Mouse (Mus musculus): ENCODE results near the gene Peli2. TPM values are rescaled to one million over a fixed set of nuclear protein-coding genes. Genes with fewer than 3 reads are reported as not detected.

Peli2 gene
- polyA plus RNA-seq, 1 experiment from 2014 or later, result 15.3 TPM

DNA sequence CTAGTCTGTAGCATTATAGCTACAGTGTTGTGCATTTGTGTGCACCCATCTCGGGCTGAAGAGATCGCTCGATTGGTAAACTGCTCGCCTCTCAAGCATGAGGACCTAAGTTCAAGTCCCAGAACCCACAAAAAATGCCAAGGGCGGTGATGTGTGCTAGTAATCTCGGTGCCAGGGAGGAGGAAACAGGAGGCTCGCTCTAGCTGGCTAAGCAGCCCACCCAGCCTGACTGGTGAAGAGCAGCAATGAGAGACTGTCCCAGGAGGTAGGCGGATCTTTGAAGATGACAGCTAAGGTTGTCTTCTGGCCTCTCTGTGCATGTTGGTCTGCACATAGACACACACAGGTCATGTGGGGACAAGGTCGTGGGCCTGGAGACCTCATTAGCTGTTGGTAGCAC, 129.3 kb downstream of the Peli2 start:
- Histone ChIP-seq H3K27me3 (no peaks in the 10 kb centered on the region), H3K27ac (no peak overlapping the region), H3K4me1 (peaks cover 3% of the 10 kb centered on the region; the same call in 1 of the 2 replicates), H3K9ac (no peak overlapping the region), H3K36me3 (no peaks in the 10 kb centered on the region), H3K4me2 (replicated peaks) (no peak overlapping the region), H3K9me3 (replicated peaks) (no peaks in the 10 kb centered on the region), H3K4me3 (no peak overlapping the region)
- WGBS, result 88% methylated on average over 9 of the region's 9 CpGs
- ATAC-seq (ENCODE audit: low FRiP score), result no peak

DNA sequence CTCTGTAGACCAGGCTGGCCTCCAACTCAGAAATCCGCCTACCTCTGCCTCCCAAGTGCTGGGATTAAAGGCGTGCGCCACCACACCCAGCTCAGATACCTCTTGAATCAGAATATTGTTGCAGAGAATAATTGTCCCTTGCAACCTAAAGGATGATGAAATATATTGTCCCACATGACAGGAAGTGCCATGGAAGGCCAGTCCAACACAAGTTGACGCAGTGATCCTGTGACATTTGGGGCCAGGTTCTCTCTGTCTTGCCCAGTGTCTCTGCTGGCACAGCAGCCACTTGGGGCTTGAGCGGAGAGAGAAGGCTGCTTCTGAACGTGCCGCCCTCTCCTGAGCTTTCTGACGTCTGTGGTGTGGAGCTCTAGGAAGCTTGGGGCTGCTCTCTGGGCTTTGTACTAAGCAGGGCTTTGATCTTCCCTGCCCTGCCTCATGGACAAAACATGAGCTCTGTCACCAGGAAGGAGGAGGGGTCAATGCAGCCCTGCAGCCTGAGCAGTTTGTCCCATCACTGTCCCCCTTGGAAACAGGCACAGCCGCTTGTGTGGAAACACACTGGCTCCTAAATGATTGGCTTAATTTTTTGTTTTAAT, 130.9 kb downstream of the Peli2 start:
- 53% methylated on average over 9 of the region's 9 CpGs for WGBS
- H3K27ac ChIP-seq, result no peak overlapping the region
- no peak overlapping the region for H3K4me3 ChIP-seq
- no peaks in the 10 kb centered on the region for H3K27me3 ChIP-seq
- H3K9me3 ChIP-seq (replicated peaks), result no peaks in the 10 kb centered on the region
- no peak for ATAC-seq (ENCODE audit: low FRiP score)
- no peak overlapping the region for H3K4me2 ChIP-seq (replicated peaks)
- no peaks in the 10 kb centered on the region for H3K36me3 ChIP-seq
- peaks cover 18% of the 10 kb centered on the region for H3K4me1 ChIP-seq
- H3K9ac ChIP-seq, result no peak overlapping the region

DNA sequence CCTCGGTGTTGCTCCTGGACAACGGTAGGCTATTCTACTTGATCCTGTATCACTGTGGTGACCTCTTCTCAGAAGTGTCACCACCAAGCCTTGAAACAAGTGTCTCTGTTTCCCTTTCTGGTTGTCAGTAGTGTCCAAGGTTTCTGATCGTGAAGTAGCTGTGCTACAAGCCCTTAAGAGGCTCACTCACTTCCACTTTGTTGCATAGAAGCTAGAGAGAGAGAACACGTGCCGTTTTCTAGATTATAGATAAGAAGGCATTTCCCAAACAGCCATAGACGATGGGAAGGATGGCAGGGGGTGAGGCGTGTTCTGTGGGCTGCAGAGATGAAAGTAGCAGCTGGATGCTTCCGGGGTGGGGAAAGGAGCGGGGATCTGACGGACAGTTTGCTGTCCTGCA, 132.6 kb downstream of the Peli2 start:
- Histone ChIP-seq H3K4me2 (replicated peaks) (no peak overlapping the region), H3K9me3 (replicated peaks) (no peaks in the 10 kb centered on the region), H3K27me3 (no peaks in the 10 kb centered on the region), H3K27ac (no peak overlapping the region), H3K4me3 (no peak overlapping the region), H3K9ac (no peak overlapping the region), H3K4me1 (peaks cover 20% of the 10 kb centered on the region), H3K36me3 (no peaks in the 10 kb centered on the region)
- no peak for ATAC-seq (ENCODE audit: low FRiP score)
- 79% methylated on average over 10 of the region's 10 CpGs for WGBS

DNA sequence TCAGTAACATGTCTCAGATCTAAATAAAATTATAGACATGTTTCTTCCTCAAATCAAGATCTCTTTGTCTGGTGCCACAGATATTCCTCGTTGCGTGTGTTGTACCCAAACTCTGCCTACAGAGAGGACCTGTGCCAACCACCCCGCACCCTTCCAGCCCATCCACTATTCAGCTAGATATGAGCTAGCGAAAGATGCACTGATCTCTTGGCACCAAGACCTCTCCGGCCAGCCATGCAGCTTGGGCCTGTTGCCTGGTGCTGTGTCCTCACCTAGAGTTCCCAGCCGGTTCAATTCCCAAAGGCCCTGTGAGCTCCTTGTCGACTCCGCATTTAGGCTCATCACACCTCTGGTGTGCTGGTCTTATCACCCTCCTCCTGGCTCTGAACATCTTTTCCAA, 134.1 kb downstream of the Peli2 start:
- H3K9ac ChIP-seq, result no peak overlapping the region
- 95% methylated on average over 8 of the region's 8 CpGs for WGBS

DNA sequence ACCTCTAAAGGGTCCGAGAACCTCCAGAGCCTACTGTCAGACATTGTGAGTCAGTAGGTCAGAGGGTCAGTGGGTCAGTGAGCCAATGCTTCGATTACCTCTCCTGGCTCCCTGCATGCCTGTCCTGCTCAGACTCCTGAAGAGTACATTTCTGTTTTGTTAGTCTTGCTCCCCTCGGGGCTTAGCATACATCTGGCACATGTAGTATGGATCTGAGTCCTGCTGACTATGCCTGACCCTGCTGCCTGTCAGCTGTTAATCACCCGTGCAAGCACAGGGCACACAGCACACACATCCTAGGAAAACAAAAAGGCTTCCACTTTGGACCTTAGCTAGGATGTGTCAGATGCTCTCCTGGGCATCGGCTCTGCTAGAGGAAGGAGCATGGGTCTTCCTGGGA, 134.7 kb downstream of the Peli2 start:
- H3K36me3 ChIP-seq, result no peaks in the 10 kb centered on the region
- H3K27me3 ChIP-seq, result no peaks in the 10 kb centered on the region
- H3K27ac ChIP-seq, result no peak overlapping the region
- H3K4me2 ChIP-seq (replicated peaks), result no peak overlapping the region
- WGBS, result 43% methylated on average over 5 of the region's 5 CpGs
- H3K9ac ChIP-seq, result no peak overlapping the region
- H3K4me1 ChIP-seq, result peaks cover 20% of the 10 kb centered on the region
- no peaks in the 10 kb centered on the region for H3K9me3 ChIP-seq (replicated peaks)
- 0 out of 2 replicates have a peak, but pooled peaks have one; percentile 11 for ATAC-seq (ENCODE audit: low FRiP score)
- H3K4me3 ChIP-seq, result no peak overlapping the region

More for the DNA sequence above, 134.1 kb downstream of the Peli2 start:
- H3K27ac ChIP-seq, result no peak overlapping the region
- no peaks in the 10 kb centered on the region for H3K36me3 ChIP-seq
- H3K9me3 ChIP-seq (replicated peaks), result no peaks in the 10 kb centered on the region
- H3K4me2 ChIP-seq (replicated peaks), result no peak overlapping the region
- H3K4me3 ChIP-seq, result no peak overlapping the region
- H3K27me3 ChIP-seq, result no peaks in the 10 kb centered on the region
- peaks cover 20% of the 10 kb centered on the region for H3K4me1 ChIP-seq
- ATAC-seq (ENCODE audit: low FRiP score), result no peak

DNA sequence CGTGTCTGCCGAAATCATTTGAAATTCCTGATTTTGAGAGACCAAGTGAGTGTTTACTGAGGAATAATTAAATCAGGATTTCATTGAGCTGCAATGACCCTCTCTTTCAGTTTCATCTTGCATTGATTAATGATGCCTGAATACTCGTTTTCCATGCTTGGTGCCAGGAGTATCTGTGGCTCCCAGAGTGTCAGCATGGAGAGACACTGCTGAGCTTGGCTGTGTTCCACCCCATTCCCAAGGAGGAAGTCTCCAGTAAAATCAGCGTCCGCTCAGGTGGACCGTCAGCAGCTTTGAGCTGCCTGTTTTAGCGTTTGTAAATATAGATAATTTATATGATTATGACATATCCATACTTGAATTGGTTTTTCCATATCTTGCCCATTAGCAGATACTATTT, 137.1 kb downstream of the Peli2 start:
- H3K4me2 ChIP-seq (replicated peaks), result no peak overlapping the region
- no peak overlapping the region for H3K4me3 ChIP-seq
- 78% methylated on average over 7 of the region's 7 CpGs for WGBS
- no peaks in the 10 kb centered on the region for H3K9me3 ChIP-seq (replicated peaks)
- H3K36me3 ChIP-seq, result no peaks in the 10 kb centered on the region
- no peak overlapping the region for H3K9ac ChIP-seq
- no peak for ATAC-seq (ENCODE audit: low FRiP score)
- no peak overlapping the region for H3K27ac ChIP-seq
- no peaks in the 10 kb centered on the region for H3K27me3 ChIP-seq
- H3K4me1 ChIP-seq, result peaks cover 16% of the 10 kb centered on the region

DNA sequence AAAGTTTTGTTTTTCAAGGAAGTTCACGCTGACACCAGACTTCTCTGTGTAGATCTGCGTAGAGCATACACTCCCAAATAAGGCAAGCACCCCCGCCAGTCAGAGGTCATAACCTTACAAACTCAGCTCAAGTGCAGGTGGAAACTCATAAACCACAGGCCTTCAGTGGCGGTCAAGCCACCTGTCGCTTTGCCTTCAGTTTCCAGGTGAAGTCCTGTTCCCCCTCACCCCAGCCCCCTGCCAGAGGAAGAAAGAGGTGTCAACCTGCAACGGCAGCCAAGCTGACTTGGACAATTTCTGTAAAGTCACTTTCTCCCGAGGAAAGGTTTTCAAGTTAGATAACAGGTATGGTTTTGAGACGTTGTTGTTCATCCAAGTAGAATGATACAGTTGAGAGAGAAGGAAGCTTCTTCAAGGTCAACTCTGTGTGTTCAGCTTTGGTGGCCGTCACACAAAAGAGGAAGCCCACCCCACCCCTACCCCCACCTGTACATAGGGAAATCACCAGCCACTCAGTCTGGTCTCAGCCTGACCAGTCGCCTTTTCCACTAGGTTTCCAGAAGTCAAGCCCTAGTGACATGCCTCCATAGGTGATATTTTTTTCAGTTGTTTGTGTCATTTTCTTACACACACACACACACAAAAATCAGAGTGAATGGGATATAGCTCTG, 138.2 kb downstream of the Peli2 start:
- WGBS, result 75% methylated on average over 10 of the region's 10 CpGs
- Histone ChIP-seq H3K36me3 (no peaks in the 10 kb centered on the region), H3K27ac (no peak overlapping the region), H3K9ac (no peak overlapping the region), H3K4me2 (replicated peaks) (no peak overlapping the region), H3K9me3 (replicated peaks) (no peaks in the 10 kb centered on the region), H3K4me3 (no peak overlapping the region), H3K4me1 (peaks cover 16% of the 10 kb centered on the region), H3K27me3 (no peaks in the 10 kb centered on the region)
- ATAC-seq (ENCODE audit: low FRiP score), result no peak

DNA sequence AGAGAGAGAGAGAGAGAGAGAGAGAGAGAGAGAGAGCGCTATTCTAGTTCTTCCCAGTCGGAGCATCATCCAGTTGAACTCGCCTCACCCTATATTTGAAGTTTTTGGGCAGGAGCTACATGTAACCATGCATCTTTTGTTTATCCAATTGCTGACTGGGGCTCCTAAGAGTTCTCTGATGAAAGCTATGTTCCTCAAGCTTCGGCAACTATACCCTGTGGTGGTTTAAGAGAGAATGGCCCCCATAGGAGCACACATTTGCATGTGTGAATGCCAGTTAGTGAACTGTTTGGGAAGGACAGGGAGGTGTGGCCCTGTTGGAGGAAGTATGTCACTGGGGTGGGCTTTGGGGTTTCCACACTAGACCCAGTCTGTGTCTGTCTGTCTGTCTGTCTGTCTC, 142.5 kb downstream of the Peli2 start:
- Histone ChIP-seq H3K9me3 (replicated peaks) (no peaks in the 10 kb centered on the region), H3K9ac (no peak overlapping the region), H3K4me3 (no peak overlapping the region), H3K27me3 (no peaks in the 10 kb centered on the region), H3K4me2 (replicated peaks) (no peak overlapping the region), H3K27ac (no peak overlapping the region), H3K4me1 (no peaks in the 10 kb centered on the region), H3K36me3 (no peaks in the 10 kb centered on the region)
- WGBS, result 88% methylated on average over 4 of the region's 4 CpGs
- ATAC-seq (ENCODE audit: low FRiP score), result no peak

DNA sequence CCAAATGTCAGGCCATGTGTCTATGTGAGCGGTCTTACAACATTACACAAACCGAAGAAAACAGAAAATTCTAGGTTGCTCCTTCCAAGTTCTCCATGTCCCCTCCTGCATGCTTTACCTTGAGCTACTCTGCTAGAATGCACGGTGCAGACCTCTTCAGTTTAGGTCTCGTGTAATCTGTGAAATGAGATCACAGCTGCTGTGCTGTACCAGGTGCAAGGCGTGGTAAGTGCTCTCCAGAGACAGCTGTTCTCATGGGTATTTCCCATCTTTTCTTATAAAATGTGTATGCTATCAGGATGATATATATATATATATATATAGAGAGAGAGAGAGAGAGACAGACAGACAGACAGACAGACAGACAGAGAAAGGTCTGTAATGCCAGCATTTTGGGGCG, 146.1 kb downstream of the Peli2 start:
- 90% methylated on average over 6 of the region's 6 CpGs for WGBS
- ATAC-seq (ENCODE audit: low FRiP score), result no peak
- Histone ChIP-seq H3K4me3 (no peak overlapping the region), H3K27me3 (no peaks in the 10 kb centered on the region), H3K9ac (no peak overlapping the region), H3K27ac (no peak overlapping the region), H3K4me1 (no peaks in the 10 kb centered on the region), H3K36me3 (no peaks in the 10 kb centered on the region), H3K4me2 (replicated peaks) (no peak overlapping the region), H3K9me3 (replicated peaks) (no peaks in the 10 kb centered on the region)

DNA sequence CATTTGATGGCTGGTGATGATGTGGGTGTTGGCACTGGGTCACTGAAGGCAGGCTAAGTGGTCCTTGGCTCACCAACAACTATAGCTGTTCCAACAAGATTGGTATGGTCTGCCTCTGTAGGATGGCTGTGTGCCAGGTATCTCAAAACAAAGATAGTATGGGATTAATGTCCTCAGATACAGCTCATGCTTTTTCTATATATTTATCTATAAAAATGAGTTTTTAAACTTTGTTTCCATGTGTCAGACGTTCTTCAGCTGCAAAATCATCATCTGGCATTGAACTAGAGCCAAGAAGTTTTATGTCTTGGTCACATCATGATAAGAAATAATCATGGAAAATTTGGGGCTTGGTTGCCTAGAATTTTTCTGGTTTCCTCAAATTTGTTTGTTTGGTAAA, 157.7 kb downstream of the Peli2 start:
- no peaks in the 10 kb centered on the region; the same call in 1 of the 2 replicates for H3K9me3 ChIP-seq (replicated peaks)
- 76% methylated on average over 1 of the region's 1 CpGs for WGBS
- H3K4me2 ChIP-seq (replicated peaks), result no peak overlapping the region
- no peaks in the 10 kb centered on the region for H3K4me1 ChIP-seq
- no peak overlapping the region for H3K27ac ChIP-seq
- H3K36me3 ChIP-seq, result no peaks in the 10 kb centered on the region
- no peak overlapping the region for H3K9ac ChIP-seq
- H3K27me3 ChIP-seq, result no peaks in the 10 kb centered on the region
- no peak for ATAC-seq (ENCODE audit: low FRiP score)
- no peak overlapping the region for H3K4me3 ChIP-seq

DNA sequence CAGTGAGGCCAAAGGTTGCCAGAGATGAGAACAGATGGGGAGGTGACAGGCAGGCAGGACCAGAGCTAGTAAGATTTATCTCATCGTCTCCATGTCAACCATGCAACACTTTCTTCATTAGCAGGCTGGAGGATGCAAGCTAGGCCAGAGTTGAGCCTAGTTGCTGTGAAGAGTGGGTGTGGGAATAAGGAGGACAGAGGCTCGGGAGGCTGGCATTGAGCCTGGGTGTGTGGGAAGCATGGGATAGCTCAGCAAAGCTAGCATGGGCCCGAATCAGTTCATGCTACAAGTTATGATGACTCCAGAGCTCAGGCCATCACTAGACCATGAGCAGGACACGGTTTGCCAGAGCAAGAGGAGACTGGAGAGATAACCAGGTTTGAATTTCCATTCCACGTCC, 166.3 kb downstream of the Peli2 start:
- H3K36me3 ChIP-seq, result no peaks in the 10 kb centered on the region
- no peaks in the 10 kb centered on the region for H3K27me3 ChIP-seq
- H3K9me3 ChIP-seq (replicated peaks), result no peaks in the 10 kb centered on the region
- no peak overlapping the region for H3K4me2 ChIP-seq (replicated peaks)
- H3K4me3 ChIP-seq, result no peak overlapping the region
- no peak overlapping the region for H3K9ac ChIP-seq
- no peaks in the 10 kb centered on the region for H3K4me1 ChIP-seq
- WGBS, result 86% methylated on average over 5 of the region's 5 CpGs
- no peak overlapping the region for H3K27ac ChIP-seq
- no peak for ATAC-seq (ENCODE audit: low FRiP score)

DNA sequence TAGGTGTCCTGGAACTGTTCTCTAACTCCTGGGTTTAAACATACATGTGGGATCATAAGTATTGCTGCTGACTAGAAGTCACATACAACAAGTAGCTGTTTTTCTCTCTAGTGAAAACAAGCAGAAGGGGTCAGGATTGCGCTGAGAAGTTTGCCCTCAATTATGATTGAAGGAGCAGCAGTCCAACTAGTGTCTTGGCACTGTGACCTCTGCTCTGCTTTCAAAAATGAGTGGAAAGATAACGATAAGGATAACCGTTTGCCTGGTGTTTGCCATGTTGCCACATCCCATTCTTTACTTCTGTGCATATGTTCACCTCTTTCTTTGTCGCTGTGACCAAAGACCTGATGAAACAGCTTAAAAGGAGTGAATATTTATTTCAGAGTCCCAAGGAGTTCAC, 167.0 kb downstream of the Peli2 start:
- WGBS, result 86% methylated on average over 4 of the region's 4 CpGs
- H3K4me3 ChIP-seq, result no peak overlapping the region
- no peaks in the 10 kb centered on the region for H3K36me3 ChIP-seq
- H3K4me1 ChIP-seq, result no peaks in the 10 kb centered on the region
- no peaks in the 10 kb centered on the region for H3K27me3 ChIP-seq
- H3K9me3 ChIP-seq (replicated peaks), result no peaks in the 10 kb centered on the region
- no peak for ATAC-seq (ENCODE audit: low FRiP score)
- H3K9ac ChIP-seq, result no peak overlapping the region
- no peak overlapping the region for H3K4me2 ChIP-seq (replicated peaks)
- H3K27ac ChIP-seq, result no peak overlapping the region

DNA sequence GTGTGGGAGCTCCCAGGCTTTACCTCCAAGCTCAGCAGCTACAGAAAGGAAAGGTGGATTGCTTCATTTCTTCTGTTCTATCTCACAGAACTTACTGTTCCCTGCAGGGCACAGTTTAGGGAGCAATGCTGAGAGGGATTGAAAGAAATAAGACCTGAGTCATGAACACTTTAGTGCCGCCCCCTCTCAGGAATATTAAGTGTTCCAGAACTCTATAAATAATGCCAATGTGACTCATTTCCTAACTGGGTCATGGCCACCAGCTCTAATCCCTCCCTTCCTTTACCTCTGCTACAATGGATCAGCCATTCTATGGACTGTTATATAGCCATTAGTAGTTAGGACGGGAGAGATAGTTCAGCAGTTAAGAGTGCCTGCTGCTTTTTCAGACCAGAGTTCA, 168.0 kb downstream of the Peli2 start:
- no peak for ATAC-seq (ENCODE audit: low FRiP score)
- Histone ChIP-seq H3K27me3 (no peaks in the 10 kb centered on the region), H3K4me2 (replicated peaks) (no peak overlapping the region), H3K4me1 (no peaks in the 10 kb centered on the region), H3K27ac (no peak overlapping the region), H3K9ac (no peak overlapping the region), H3K36me3 (no peaks in the 10 kb centered on the region), H3K9me3 (replicated peaks) (no peaks in the 10 kb centered on the region), H3K4me3 (no peak overlapping the region)
- 86% methylated on average over 2 of the region's 2 CpGs for WGBS

All from hindbrain, embryonic 12.5 days (tissue).